Mouse (Mus musculus) induced T-regulatory cell, adult 2 months (primary cell): ENCODE results near the gene Tcp1.
"Not testable (repeated sequence)": the region's sequence is repeated elsewhere in the genome, so short reads cannot be mapped to it uniquely, and the experiment has no call there.

ENCODE experiments used
- DNase-seq: peaks from one replicate; pipeline ENCODE4 v3.0.0-alpha.2; 2012; ENCODE audit warnings: low read depth

Tcp1 gene

DNA sequence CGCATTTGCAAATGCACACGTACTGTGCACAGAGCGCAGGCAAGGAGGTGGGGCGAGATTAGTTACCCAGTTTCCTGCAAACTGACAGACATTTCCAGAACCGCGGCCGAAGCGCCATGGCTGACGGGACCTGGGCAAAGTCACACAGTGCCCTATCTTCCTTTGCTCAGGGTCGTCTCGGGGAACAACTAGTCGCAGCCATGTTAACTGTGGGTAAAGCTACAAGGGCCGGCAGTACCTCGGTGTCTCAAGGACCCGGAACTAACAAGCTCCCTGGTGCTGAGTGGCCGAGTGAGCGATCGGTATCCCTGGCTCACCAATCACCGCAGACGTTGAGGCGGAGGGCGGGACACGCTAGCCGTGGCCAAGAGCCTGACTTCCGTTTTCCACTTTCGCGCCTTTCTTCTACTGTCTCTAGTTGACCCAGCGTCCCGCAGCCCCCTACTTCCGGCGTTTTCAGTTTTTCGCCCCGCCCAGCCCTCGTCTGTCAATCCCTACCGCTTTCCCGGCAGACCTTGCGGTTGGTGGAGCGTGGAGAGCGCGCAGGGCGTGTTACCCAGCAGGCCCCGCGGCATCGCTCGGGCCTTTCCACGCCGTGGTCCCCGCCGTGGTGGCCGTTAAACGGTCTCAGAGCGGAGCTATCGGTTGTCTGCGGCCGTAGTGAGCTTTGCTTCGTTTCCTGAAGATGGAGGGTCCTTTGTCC, 531 bp downstream of the Tcp1 start, which contains the start of gene Mrpl18:
Gene Mrpl18 (minus strand): TSS at position 465 of the 703 bp plus-strand sequence.
- peak; percentile 100 for DNase-seq

- DNase-seq: peak; percentile 78
Measured at GRCm38 (mm10) chr17:12916588-12917380, 1.3 kb downstream of the Tcp1 start.

DNA sequence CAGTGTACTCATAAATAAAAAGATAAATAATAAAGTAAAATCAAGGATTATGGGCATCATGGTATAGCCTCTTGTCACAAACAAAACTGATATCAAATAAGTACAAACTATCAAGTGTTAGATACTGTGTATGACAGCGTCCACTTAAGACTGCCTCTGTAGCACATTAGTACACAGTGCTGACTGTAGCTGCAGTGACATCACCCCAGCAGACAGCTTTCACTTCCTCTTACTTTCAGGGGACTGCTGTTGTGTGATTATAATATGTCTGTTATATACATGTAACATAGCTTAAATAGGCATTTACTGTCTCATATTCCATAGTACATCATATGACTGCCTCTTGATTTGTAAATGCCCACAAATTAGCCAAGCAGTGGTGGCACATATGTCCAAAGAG, 5.6 kb downstream of the Tcp1 start:
- no peak for DNase-seq

DNA sequence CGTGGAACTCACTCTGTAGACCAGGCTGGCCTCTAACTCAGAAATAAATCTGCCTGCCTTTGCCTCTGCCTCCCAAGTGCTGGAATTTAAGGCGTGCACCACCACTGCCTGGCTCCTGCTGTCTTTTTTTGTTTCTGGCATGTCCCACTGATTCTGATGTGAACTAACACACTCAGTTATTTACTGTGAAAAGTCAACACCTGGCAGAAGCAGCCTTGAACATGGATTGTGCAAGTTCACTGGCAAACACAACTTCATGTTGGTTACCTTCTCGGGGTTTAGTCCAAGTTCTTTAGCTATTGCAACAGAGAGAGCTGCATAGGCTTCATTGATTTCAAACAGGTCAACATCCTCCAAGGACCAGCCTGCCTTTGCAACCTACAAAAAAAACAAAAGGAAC, 9.5 kb downstream of the Tcp1 start:
- no peak for DNase-seq

DNA sequence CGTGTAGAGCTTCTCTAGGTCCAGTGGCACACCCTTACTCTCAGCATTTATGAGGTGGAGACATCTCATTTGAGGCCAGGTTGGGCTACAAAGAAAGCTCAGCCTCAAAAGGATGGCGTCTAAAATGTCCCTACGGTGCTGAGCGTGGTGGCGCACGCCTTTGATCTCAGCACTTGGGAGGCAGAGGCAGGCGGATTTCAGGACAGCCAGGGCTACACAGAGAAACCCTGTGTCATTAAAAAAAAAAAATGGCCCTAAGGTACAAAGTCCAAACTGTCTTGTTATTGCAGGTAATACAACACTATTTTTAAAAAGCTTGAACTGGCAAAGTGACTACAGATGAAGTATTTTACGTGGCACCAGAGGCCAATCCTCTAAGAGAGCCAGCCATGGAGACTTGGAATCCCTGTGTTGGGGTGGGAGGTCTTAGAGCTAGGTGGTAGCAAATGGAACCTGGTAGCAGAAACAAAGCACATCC, 10.2 kb downstream of the Tcp1 start:
- DNase-seq: no peak

DNA sequence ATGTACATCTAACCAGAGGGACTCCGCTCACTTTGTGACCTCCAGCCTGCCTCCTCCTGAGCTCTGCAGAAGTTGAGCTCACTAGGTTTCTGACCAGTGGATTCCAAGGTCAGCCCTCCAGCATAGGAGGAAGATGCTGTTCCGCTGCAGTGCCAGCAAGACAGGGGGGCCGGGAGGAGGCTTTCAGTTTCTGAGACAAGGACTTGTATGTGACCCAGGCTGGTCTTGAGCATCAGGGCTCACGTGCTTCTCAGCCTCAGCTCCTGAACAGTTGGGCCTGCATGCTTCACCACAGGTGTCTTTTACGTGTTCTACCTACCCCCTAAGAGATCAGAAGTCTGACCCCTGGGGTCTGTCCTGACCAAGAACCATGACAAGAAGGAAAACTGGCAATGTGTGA, 16.1 kb downstream of the Tcp1 start:
- DNase-seq: not testable (repeated sequence)

DNA sequence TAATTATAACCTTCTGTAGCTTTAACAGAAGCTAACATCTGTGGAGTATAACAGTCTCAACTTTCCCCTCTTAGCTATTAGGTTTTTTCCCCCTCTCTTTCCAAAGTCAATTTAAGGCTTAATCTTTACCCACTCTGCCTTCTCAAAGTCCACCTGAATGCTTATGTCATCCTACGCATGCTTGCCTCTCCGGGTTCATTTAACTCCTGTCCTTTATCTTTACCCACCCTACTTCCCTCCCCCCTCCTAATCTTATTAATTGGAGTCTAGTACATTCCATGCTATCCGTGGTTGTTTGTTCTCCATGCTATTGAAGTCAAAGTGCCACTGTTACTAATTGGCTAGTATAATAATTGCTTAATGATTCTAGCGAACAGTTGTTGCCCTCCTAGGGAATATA, 20.2 kb downstream of the Tcp1 start:
- no peak for DNase-seq

GRCm38 (mm10) chr17:12937412-12937970, 22.0 kb downstream of the Tcp1 start:
- DNase-seq: no peak

DNA sequence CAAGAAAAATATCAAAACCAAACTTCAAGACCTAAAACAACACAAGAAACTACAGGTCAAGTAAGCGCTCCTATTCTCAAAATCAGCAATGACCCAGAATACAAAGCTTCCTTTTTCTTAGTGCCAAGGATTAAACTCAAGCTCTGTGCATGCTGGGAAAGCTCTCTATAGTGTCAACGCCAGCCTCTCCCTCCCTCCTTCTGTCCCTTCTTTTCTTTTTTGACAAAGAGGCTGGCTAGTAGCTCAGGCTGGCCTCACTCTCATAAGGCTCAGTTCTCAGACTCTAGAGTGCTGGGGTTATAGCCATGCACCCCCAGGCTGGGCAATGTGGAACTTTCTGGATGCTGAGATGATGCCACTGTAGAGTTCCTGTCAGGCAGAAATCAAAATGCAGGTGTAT, 22.6 kb downstream of the Tcp1 start:
- DNase-seq: no peak

- not testable (repeated sequence) for DNase-seq
Measured at GRCm38 (mm10) chr17:12939377-12940148, 24.1 kb downstream of the Tcp1 start.

DNA sequence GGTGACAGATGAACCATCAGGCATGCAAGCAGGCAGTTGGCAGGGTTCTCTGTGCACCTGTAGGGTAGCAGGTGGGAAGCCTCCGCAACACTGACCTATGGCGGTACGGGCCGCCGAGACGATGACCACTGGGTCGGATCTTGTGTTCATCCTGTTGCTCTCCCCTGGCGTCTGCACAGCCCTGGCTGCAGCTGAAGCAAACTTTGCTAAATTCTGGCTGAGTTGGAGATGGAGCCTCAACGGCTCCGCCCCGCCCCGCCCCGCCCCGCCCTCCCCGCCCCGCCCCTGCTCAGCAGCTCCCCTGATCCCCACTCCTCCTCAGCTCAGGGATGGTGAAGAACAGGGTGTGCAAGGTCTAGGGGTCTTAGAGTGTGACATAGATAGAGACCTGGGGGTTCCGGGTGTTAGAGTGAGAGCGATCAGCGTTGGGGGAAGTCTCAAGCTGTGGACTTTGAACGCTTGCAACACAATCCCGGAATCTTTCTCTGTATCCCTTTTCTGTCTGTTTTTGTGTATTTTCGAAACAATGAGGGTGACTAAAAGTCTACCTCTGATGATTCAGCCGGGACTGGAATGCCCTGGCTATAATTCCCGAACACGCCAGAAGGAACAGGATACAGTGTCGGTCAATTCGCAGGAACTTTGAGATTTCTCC, 24.8 kb downstream of the Tcp1 start, which contains the start of gene Acat3:
Gene Acat3 (minus strand): TSS at position 450 of the 655 bp plus-strand sequence.
- DNase-seq: peak; percentile 32

- no peak for DNase-seq
Measured at GRCm38 (mm10) chr17:12941543-12942260, 26.2 kb downstream of the Tcp1 start.

- peak; percentile 26 for DNase-seq
Measured at GRCm38 (mm10) chr17:12942459-12943162, 27.1 kb downstream of the Tcp1 start.

- no peak for DNase-seq
Measured at GRCm38 (mm10) chr17:12949669-12950068, 34.2 kb downstream of the Tcp1 start.

DNA sequence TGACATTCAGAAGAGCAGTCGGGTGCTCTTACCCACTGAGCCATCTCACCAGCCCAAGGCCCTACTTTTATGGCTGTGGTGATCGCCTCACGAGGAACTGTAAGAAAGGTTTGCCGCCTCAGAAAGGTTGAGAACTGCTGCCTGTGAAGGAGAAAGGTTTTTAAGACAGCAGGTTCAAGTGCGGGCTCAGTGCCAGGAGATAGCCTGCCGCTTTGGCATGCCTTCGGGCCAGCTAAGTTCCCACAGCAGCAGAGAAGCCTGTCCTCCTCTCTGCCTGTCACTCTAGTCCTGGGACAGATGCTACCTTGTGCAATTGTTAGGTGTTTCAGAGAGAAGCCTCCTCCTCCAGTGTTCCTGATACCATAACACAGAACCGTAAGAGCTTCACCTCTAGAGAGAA, 41.2 kb downstream of the Tcp1 start:
- DNase-seq: no peak

DNA sequence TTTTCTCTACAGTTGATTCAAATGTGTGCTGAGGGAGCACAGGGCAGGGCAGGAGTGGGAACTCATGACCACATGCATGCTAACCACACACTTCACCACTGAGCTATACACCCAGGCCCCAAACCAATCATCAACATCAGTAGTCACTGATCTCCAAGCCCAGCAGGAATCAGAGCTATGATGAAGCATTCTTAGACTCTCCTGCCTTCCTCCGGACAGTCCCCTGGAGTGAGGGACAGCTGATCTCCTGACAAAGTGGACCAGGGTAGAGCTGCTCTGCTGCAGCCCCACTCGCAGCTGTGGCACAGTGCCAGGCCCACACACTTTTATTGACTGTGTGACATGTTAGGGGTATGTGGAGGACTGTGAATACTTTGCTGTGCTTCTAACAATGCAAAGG, 43.9 kb downstream of the Tcp1 start:
- not testable (repeated sequence) for DNase-seq

GRCm38 (mm10) chr17:12960331-12960873, 44.9 kb downstream of the Tcp1 start, which contains the start of gene Acat2:
Gene Acat2 (minus strand): TSS chr17:12960747.
- DNase-seq: peak; percentile 96

- no peak for DNase-seq
Measured at GRCm38 (mm10) chr17:12963476-12963875, 48.0 kb downstream of the Tcp1 start.

DNA sequence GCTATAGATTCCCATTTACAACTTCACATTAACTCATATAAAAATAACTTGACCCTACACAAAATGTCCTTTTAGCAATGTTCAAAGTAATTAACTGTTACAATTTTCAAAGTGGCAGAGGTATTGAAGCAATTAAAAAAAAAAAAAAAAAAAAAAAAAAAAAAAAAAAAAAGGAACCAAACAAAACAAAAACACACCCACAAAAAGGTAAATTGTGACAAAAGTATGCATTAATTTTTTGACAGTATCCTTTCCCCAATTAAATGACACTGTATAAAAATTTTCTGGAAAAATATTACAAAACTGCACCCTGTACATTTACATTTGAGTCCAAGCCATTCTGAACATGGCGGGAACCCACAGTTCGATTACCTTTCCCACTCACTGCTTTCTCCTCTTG, 51.7 kb downstream of the Tcp1 start:
- no peak for DNase-seq

DNA sequence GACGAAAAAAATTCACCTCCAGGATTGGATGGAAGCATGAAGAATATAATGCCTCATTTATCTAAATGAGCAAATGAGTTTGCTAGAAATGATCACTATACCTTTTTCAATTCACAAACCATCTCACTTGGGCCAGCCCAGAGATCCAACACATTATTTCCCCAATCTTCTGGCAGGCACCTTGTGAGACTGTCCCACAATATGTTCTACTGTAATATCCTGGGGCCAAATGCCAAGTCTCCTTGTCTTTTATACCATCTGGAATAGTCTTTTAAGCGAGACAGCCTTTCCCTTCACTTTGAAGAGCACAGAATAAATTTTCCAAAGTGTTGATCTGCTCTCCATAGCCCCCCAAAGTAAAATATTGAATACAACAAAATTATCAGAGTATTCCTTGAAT, 58.4 kb downstream of the Tcp1 start:
- DNase-seq: no peak
